Mouse (Mus musculus): Measurements from ENCODE around the gene Zfp873. TPM values are rescaled to one million over a fixed set of nuclear protein-coding genes. Genes with fewer than 3 reads are reported as not detected.
"Not testable (repeated sequence)": the region's sequence is repeated elsewhere in the genome, so short reads cannot be mapped to it uniquely, and the experiment has no call there.

The Zfp873 gene
- 1.7 and 1.9 TPM in 2 replicates for polyA plus RNA-seq (2015; fragmentation: Nextera tagmentation; extraction: Ambion mirVana)

- Histone ChIP-seq H3K4me3 (ENCODE audit: low read depth, low read length) (peak within 1 kb of the TSS; percentile 69), H3K9me3 (ENCODE audit: low read length) (peaks cover 28% of the 10 kb centered on the region), H3K27ac (ENCODE audit: low read depth) (peak within 1 kb of the TSS; percentile 92), H3K27me3 (ENCODE audit: insufficient read depth, low read length) (no peaks in the 10 kb centered on the region), H3K4me2 (ENCODE audit: low read depth, low read length) (peak within 1 kb of the TSS; percentile 74), H3K9ac (replicated peaks) (peak within 1 kb of the TSS; percentile 74), H3K4me1 (ENCODE audit: insufficient read depth) (0 out of 2 replicates have a peak, but pooled peaks cover 3% of the 10 kb centered on the region), H3K36me3 (replicated peaks; ENCODE audit: insufficient read depth, low read length) (no peaks in the 10 kb centered on the region)
- ATAC-seq (peak; percentile 99), DNase-seq (peak; percentile 87)
- TF ChIP-seq CTCF (IDR thresholded peaks at IDR 0.05; ENCODE audit: low read depth) (no peak), EP300 (IDR thresholded peaks at IDR 0.05; ENCODE audit: low read depth) (no peak)
- WGBS (ENCODE audit: insufficient replicate concordance), result 7% methylated on average over 35 of the region's 35 CpGs
Observed at GRCm38 (mm10) chr10:82047597-82048459, at the start of gene Zfp873. TSS of gene Zfp873 (plus strand) at chr10:82048123.

GRCm38 (mm10) chr10:82003209-82003608 is 44.7 kb upstream of the Zfp873 start:
- H3K36me3 ChIP-seq (replicated peaks; ENCODE audit: insufficient read depth, low read length); H3K27me3 ChIP-seq (ENCODE audit: insufficient read depth, low read length); H3K9me3 ChIP-seq (ENCODE audit: low read length); H3K4me2 ChIP-seq (ENCODE audit: low read depth, low read length); ATAC-seq; H3K4me1 ChIP-seq (ENCODE audit: insufficient read depth); H3K4me3 ChIP-seq (ENCODE audit: low read depth, low read length); DNase-seq; H3K9ac ChIP-seq (replicated peaks); H3K27ac ChIP-seq (ENCODE audit: low read depth): not testable (repeated sequence)
- whole genome bisulfite sequencing (ENCODE audit: insufficient replicate concordance), result 90% methylated on average over 1 of the region's 1 CpGs

GRCm38 (mm10) chr10:82004822-82005221 is 43.1 kb upstream of the Zfp873 start:
- H3K27ac ChIP-seq (ENCODE audit: low read depth), result not testable (repeated sequence)
- whole genome bisulfite sequencing (ENCODE audit: insufficient replicate concordance), result 44% methylated on average over 1 of the region's 2 CpGs
- DNase-seq, result peak; percentile 40

GRCm38 (mm10) chr10:82042191-82042590 is 5.7 kb upstream of the Zfp873 start:
- H3K4me1 ChIP-seq (ENCODE audit: insufficient read depth), result no peaks in the 10 kb centered on the region
- H3K27ac ChIP-seq (ENCODE audit: low read depth), result no peak overlapping the region
- no peaks in the 10 kb centered on the region for H3K36me3 ChIP-seq (replicated peaks; ENCODE audit: insufficient read depth, low read length)
- TF ChIP-seq EP300 (IDR thresholded peaks at IDR 0.05; ENCODE audit: low read depth) (no peak), CTCF (IDR thresholded peaks at IDR 0.05; ENCODE audit: low read depth) (no peak)
- DNase-seq (no peak), ATAC-seq (no peak)
- WGBS (ENCODE audit: insufficient replicate concordance), result 62% methylated on average over 2 of the region's 2 CpGs
- no peak overlapping the region for H3K9ac ChIP-seq (replicated peaks)
- no peaks in the 10 kb centered on the region for H3K27me3 ChIP-seq (ENCODE audit: insufficient read depth, low read length)
- H3K4me3 ChIP-seq (ENCODE audit: low read depth, low read length), result no peak overlapping the region
- peaks cover 3% of the 10 kb centered on the region; the same call in 1 of the 2 replicates for H3K9me3 ChIP-seq (ENCODE audit: low read length)
- H3K4me2 ChIP-seq (ENCODE audit: low read depth, low read length), result no peak overlapping the region

More at GRCm38 (mm10) chr10:82004822-82005221, 43.1 kb upstream of the Zfp873 start:
- H3K4me1 ChIP-seq (ENCODE audit: insufficient read depth); H3K9ac ChIP-seq (replicated peaks); H3K9me3 ChIP-seq (ENCODE audit: low read length); H3K4me3 ChIP-seq (ENCODE audit: low read depth, low read length); H3K4me2 ChIP-seq (ENCODE audit: low read depth, low read length); ATAC-seq; H3K36me3 ChIP-seq (replicated peaks; ENCODE audit: insufficient read depth, low read length); H3K27me3 ChIP-seq (ENCODE audit: insufficient read depth, low read length): not testable (repeated sequence)
- peak; percentile 52 for TF ChIP-seq CTCF (IDR thresholded peaks at IDR 0.05; ENCODE audit: low read depth)

- TF ChIP-seq CTCF (IDR thresholded peaks at IDR 0.05; ENCODE audit: low read depth) (no peak), EP300 (IDR thresholded peaks at IDR 0.05; ENCODE audit: low read depth) (no peak)
- 70% methylated on average over 3 of the region's 3 CpGs for WGBS (ENCODE audit: insufficient replicate concordance)
- no peak overlapping the region for H3K4me3 ChIP-seq (ENCODE audit: low read depth, low read length)
- peaks cover 16% of the 10 kb centered on the region for H3K9me3 ChIP-seq (ENCODE audit: low read length)
- H3K4me1 ChIP-seq (ENCODE audit: insufficient read depth), result 0 out of 2 replicates have a peak, but pooled peaks cover 3% of the 10 kb centered on the region
- no peak for ATAC-seq
- H3K4me2 ChIP-seq (ENCODE audit: low read depth, low read length), result no peak overlapping the region
- no peak overlapping the region for H3K9ac ChIP-seq (replicated peaks)
- no peaks in the 10 kb centered on the region for H3K27me3 ChIP-seq (ENCODE audit: insufficient read depth, low read length)
- H3K27ac ChIP-seq (ENCODE audit: low read depth), result no peak overlapping the region
- no peaks in the 10 kb centered on the region for H3K36me3 ChIP-seq (replicated peaks; ENCODE audit: insufficient read depth, low read length)
- DNase-seq, result no peak
Observed at GRCm38 (mm10) chr10:82046603-82047002, 1.3 kb upstream of the Zfp873 start.

DNA sequence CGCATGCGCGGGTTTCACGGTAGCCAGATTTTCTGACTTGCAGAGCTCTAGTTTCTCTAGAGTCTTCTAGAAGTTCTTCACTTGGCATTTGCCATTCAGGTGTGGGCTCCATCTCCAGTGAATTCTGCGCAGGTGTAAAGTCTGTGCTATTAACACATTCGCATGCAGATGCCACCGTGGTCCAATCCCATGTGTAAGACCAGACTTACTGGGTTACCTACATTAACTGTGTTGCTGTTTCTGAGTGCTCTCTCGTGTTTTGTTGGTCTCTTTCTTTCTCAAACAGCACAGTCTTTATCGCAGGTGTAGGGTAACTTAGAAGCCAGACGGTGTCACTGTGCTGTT is 509 bp downstream of the Zfp873 start:
- Histone ChIP-seq H3K4me2 (ENCODE audit: low read depth, low read length) (peak overlapping the region; percentile 74), H3K9ac (replicated peaks) (peak overlapping the region; percentile 74), H3K4me3 (ENCODE audit: low read depth, low read length) (peak overlapping the region; percentile 69), H3K9me3 (ENCODE audit: low read length) (peaks cover 32% of the 10 kb centered on the region), H3K27ac (ENCODE audit: low read depth) (peak overlapping the region; percentile 92)
- not testable (repeated sequence) for H3K4me1 ChIP-seq (ENCODE audit: insufficient read depth); DNase-seq; H3K27me3 ChIP-seq (ENCODE audit: insufficient read depth, low read length); H3K36me3 ChIP-seq (replicated peaks; ENCODE audit: insufficient read depth, low read length)
- ATAC-seq, result peak; percentile 9; the same call in 1 of the 2 replicates
- 21% methylated on average over 10 of the region's 10 CpGs for WGBS (ENCODE audit: insufficient replicate concordance)

DNA sequence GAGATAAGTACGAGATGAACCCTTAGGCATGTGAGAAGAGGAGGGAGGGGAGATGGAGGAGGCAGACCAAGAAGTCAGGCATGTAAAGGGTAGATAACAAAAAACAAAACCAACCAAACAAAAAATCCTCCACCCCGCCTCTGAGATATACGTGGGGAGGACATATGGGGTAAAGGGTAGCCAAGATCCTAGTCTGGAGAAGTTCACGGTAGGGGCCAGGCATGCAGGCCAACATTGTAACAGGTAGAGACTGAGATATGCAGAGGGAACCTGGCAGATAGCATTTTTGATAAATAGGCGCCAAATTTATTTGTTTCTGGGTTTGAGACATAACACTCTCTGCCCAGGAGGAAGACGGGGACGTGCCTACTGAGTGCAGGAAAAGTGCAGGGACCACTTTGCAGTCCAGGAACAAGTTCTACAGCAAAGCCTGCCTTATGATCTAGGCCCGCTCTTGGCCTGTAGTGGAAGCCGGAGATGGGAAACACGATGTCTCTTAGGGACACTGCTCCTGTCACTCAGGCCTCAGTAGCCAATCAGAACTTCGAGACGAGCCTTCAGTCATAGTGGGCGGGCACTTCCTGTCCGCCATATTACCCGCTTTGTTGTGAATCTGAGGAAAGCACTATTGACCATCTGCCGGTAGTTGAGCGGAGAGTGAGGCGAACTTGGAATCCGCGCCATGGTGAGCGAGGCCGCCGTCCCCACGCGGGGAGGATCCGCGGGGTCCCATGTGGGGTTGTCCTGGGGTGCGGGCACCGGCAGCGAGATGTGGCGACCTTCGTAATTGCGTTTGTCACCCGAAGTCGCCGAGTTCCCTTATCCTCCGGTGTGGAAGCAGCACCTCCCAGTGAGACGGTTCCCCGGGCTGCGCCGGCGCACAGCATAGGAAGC is 35.1 kb downstream of the Zfp873 start, which contains the start of gene BC024063:
TSS of gene BC024063 (plus strand) at position 626 of the 894 bp plus-strand sequence.
- H3K36me3 ChIP-seq (replicated peaks; ENCODE audit: insufficient read depth, low read length); H3K27me3 ChIP-seq (ENCODE audit: insufficient read depth, low read length); H3K4me1 ChIP-seq (ENCODE audit: insufficient read depth); H3K9me3 ChIP-seq (ENCODE audit: low read length): not testable (repeated sequence)
- ATAC-seq (peak; percentile 96), DNase-seq (peak; percentile 58)
- Histone ChIP-seq H3K9ac (replicated peaks) (peak within 1 kb of the TSS; percentile 46; the same call in 1 of the 2 replicates), H3K4me3 (ENCODE audit: low read depth, low read length) (peak within 1 kb of the TSS; percentile 46), H3K27ac (ENCODE audit: low read depth) (peak within 1 kb of the TSS; percentile 48; the same call in 1 of the 2 replicates), H3K4me2 (ENCODE audit: low read depth, low read length) (peak within 1 kb of the TSS; percentile 58)
- 19% methylated on average over 42 of the region's 42 CpGs for WGBS (ENCODE audit: insufficient replicate concordance)

DNA sequence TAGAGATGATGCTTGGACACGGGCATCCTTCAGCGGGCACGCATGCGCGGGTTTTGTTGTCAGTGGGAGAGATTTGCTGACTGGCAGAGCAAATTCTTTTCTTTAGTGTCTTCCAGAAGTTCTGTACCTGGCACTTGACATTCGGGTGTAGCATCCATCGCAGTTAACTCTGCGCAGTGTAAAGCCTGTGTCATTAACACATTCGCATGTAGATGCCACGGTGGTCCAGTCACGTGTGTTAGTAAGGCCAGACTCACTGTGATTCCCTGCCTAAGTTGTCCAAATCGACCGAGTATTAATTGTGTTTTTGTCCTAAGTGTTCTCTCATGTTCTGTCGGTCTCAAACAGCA is 35.7 kb downstream of the Zfp873 start:
- not testable (repeated sequence) for DNase-seq; ATAC-seq; H3K9ac ChIP-seq (replicated peaks); H3K27ac ChIP-seq (ENCODE audit: low read depth); H3K27me3 ChIP-seq (ENCODE audit: insufficient read depth, low read length); H3K9me3 ChIP-seq (ENCODE audit: low read length); H3K4me1 ChIP-seq (ENCODE audit: insufficient read depth); H3K36me3 ChIP-seq (replicated peaks; ENCODE audit: insufficient read depth, low read length)
- H3K4me3 ChIP-seq (ENCODE audit: low read depth, low read length), result peak overlapping the region; percentile 46
- H3K4me2 ChIP-seq (ENCODE audit: low read depth, low read length), result peak overlapping the region; percentile 58
- WGBS (ENCODE audit: insufficient replicate concordance), result 15% methylated on average over 14 of the region's 14 CpGs
